Mouse (Mus musculus): ENCODE data around the gene Znrf2.

GRCm38 (mm10) chr6:54867411-54867745 lies 50.7 kb downstream of the Znrf2 start:
- TF ChIP-seq CTCF (conservative IDR thresholded peaks at IDR 0.05; ENCODE audit: low read length) (no peak), POU5F1 (IDR thresholded peaks at IDR 0.05; ENCODE audit: borderline replicate concordance, low read length) (no peak), NANOG (IDR thresholded peaks at IDR 0.05; ENCODE audit: borderline replicate concordance, low read length) (no peak)

All from E14TG2a.4 (cell line).